Mouse (Mus musculus) lung, embryonic 15.5 days (tissue): Measurements from ENCODE around the gene Srgap2. TPM values are rescaled to one million over a fixed set of nuclear protein-coding genes. Genes with fewer than 3 reads are reported as not detected.
A peak's percentile ranks its signal among the peaks of the same experiment; 100 is the strongest.

Experiments
- ATAC-seq: fragments of 200-750 bp; cut with Nextera tagmentation; 2 replicates; pipeline ENCODE4 v1.8.0; 2017; ENCODE audit warnings: moderate number of reproducible peaks, borderline replicate concordance; ENCODE audit not compliant: low FRiP score, low TSS enrichment; ENCODE audit errors: extremely low read depth
- H3K27ac ChIP-seq: fragments of 300-500 bp; sonication (generic); 2 replicates; pipeline ENCODE4 v1.5.1; 2015; ENCODE audit warnings: moderate library complexity, mild to moderate bottlenecking, inconsistent platforms
- H3K27me3 ChIP-seq: fragments of 300-500 bp; sonication (generic); 2 replicates; pipeline ENCODE4 v1.6.1; 2015; ENCODE audit warnings: inconsistent platforms
- H3K36me3 ChIP-seq: fragments of 300-500 bp; sonication (generic); 2 replicates; pipeline ENCODE4 v1.6.1; 2015; ENCODE audit warnings: inconsistent platforms
- H3K4me1 ChIP-seq: fragments of 300-500 bp; sonication (generic); 2 replicates; pipeline ENCODE4 v1.6.1; 2015; ENCODE audit warnings: inconsistent platforms
- H3K4me2 ChIP-seq: fragments of 300-500 bp; sonication (generic); 2 replicates; pipeline ENCODE4 v1.6.1; 2015; ENCODE audit warnings: inconsistent platforms, mild to moderate bottlenecking, moderate library complexity
- H3K4me3 ChIP-seq: fragments of 300-500 bp; sonication (generic); 2 replicates; pipeline ENCODE4 v1.5.1; 2015; ENCODE audit warnings: mild to moderate bottlenecking, inconsistent platforms
- H3K9ac ChIP-seq: fragments of 300-500 bp; sonication (generic); 2 replicates; pipeline ENCODE4 v1.6.1; 2015; ENCODE audit warnings: inconsistent platforms
- H3K9me3 ChIP-seq: fragments of 300-500 bp; sonication (generic); 2 replicates; pipeline ENCODE4 v1.6.1; 2016; ENCODE audit warnings: inconsistent platforms
- WGBS: fragments of 180-500 bp; shearing (Covaris S2); methylation state at CpG from one replicate; pipeline ENCODE4 v1.1.7; 2015; 5-methylcytosine and 5-hydroxymethylcytosine counted together
- polyA plus RNA-seq: library from polyadenylated mRNA; unstranded; fragments of >200 nt; fragmentation: Nextera tagmentation; extraction: Ambion mirVana; gene quantifications from 2 replicates; pipeline ENCODE4 v1.2.1, GENCODE M21; 2015

Gene Srgap2
- polyA plus RNA-seq, 1 experiment from 2014 or later, result 14.1 TPM

DNA sequence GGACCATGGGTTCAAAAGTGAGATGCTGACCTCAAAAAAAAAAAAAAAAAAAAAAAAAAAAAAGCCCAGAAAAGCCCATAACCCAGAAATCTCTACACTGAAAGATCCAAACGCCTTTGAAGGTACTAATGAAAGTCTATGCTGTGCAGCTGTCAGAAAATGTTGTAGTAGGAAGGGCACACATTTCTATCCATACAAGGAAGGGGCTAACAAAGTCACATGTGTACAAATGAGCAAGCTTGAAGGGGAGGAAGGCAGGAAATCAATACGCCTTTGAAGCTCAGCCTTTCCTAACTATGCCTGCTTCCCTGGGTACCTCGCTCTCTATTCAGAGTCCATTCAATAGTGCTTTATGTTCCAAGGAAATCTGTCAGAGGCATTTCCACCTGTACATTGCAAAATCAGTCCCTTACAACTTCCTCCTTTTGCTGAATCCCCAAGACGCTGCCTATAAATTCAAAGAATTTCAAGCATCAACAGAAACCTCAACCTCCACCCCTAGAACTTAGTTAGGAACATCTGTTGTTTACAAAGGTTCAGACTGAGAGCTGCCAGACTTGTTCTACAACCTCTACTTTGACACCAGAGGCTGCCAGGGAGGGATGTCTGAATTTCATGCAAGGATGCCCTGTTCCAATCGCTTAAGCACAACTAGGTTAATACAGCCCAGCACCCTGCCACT is 99.9 kb downstream of the Srgap2 start:
- Histone ChIP-seq H3K9me3 (no peaks in the 10 kb centered on the region), H3K36me3 (no peaks in the 10 kb centered on the region), H3K4me2 (no peak overlapping the region), H3K27ac (peak overlapping the region; percentile 79), H3K4me3 (no peak overlapping the region), H3K27me3 (no peaks in the 10 kb centered on the region), H3K4me1 (peaks cover 17% of the 10 kb centered on the region), H3K9ac (no peak overlapping the region)
- ATAC-seq, result no peak
- WGBS, result 24% methylated on average over 5 of the region's 5 CpGs

DNA sequence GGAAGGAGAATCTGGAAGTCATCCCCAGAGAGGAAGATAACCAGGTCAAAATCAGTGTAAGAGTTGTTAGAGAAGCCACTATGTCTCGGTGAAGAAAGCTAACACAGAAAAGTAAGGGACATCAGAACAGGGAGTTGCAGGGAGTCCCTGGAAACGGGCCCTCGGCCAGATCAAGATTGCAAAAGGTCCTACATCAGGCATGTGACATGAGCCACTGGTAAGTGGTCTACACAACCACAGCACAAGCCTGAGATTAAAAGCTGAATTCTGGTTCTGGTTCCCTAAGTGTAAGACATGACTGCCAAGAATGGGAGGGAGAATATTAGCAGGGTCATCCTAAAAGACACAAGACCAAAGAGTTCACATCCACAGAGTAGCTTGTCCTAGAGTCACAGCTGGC is 104.1 kb downstream of the Srgap2 start:
- no peak overlapping the region for H3K9ac ChIP-seq
- no peak overlapping the region for H3K27ac ChIP-seq
- H3K4me3 ChIP-seq, result no peak overlapping the region
- no peaks in the 10 kb centered on the region for H3K9me3 ChIP-seq
- peaks cover 34% of the 10 kb centered on the region for H3K4me1 ChIP-seq
- no peaks in the 10 kb centered on the region for H3K36me3 ChIP-seq
- H3K4me2 ChIP-seq, result no peak overlapping the region
- no peak for ATAC-seq
- WGBS, result 83% methylated on average over 3 of the region's 3 CpGs
- no peaks in the 10 kb centered on the region for H3K27me3 ChIP-seq

DNA sequence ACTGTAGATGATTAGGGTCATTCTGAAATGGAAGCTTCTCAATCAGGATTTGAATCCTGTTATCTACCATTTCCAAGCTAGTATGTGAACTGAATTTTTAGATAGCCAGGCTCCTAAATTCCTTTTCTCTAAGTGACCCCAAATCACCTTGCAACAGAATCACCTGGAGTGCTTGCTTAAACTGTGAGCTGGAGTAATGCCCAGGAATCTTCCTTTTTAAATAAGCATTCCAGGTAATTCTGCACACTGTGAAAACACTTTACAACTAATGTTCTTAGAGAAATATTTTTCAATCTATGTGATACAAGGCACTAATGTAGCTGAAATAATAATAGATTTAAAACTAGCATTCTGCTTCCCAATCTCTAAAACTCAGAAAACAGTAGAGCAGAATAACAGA is 106.0 kb downstream of the Srgap2 start:
- no peak for ATAC-seq
- peaks cover 32% of the 10 kb centered on the region for H3K4me1 ChIP-seq
- no peaks in the 10 kb centered on the region for H3K27me3 ChIP-seq
- 0 out of 2 replicates have a peak overlapping the region, but pooled peaks have one; percentile 1 for H3K27ac ChIP-seq
- no peaks in the 10 kb centered on the region for H3K36me3 ChIP-seq
- H3K9ac ChIP-seq, result no peak overlapping the region
- H3K9me3 ChIP-seq, result no peaks in the 10 kb centered on the region
- H3K4me2 ChIP-seq, result no peak overlapping the region
- no peak overlapping the region for H3K4me3 ChIP-seq

DNA sequence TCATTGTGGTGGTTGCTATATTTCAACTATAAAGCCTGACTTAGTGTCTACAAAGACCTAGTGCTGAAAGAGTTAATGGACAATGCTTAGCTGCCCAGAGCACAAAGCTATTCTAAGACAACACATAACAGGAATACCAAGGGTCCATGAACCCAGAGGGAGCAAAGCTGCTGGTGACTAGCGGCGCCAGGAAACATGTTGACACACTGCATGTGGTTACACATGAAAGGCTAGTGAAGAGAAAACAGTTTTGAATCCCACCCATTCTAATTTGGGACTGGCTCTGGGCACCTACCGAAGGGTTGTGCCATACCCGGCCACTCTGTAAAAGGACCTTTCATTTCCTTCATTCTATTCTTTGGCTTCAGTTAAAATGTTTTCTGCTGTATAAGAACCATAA is 106.5 kb downstream of the Srgap2 start:
- H3K4me1 ChIP-seq, result peaks cover 29% of the 10 kb centered on the region
- no peak overlapping the region for H3K4me3 ChIP-seq
- no peaks in the 10 kb centered on the region for H3K36me3 ChIP-seq
- no peaks in the 10 kb centered on the region for H3K27me3 ChIP-seq
- no peak overlapping the region for H3K9ac ChIP-seq
- WGBS, result 49% methylated on average over 4 of the region's 4 CpGs
- no peak for ATAC-seq
- H3K9me3 ChIP-seq, result no peaks in the 10 kb centered on the region
- 0 out of 2 replicates have a peak overlapping the region, but pooled peaks have one; percentile 1 for H3K27ac ChIP-seq
- H3K4me2 ChIP-seq, result no peak overlapping the region

DNA sequence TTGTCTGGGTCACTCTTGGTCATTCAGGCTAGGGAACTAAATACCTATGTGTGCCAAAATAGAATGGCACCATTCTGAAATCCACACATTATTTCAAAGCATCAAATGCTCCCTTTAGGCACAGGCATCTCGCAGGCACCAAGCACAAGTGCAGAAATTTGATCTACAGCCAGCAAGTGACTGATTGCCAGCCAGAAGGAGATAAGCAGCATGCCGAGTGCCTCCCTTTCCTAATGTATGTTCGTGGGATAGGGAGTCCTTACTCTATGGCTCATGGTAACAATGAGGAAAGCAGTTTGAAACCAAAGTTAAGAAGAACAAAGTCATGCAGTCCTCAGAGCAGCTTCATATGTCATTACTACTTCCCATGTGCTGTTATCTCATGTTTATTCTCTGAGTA is 107.8 kb downstream of the Srgap2 start:
- H3K27me3 ChIP-seq, result no peaks in the 10 kb centered on the region
- no peak for ATAC-seq
- H3K4me1 ChIP-seq, result peaks cover 29% of the 10 kb centered on the region
- no peaks in the 10 kb centered on the region for H3K36me3 ChIP-seq
- no peak overlapping the region for H3K9ac ChIP-seq
- no peak overlapping the region for H3K4me2 ChIP-seq
- H3K4me3 ChIP-seq, result no peak overlapping the region
- H3K9me3 ChIP-seq, result no peaks in the 10 kb centered on the region
- no peak overlapping the region for H3K27ac ChIP-seq
- 6% methylated on average over 3 of the region's 3 CpGs for WGBS

DNA sequence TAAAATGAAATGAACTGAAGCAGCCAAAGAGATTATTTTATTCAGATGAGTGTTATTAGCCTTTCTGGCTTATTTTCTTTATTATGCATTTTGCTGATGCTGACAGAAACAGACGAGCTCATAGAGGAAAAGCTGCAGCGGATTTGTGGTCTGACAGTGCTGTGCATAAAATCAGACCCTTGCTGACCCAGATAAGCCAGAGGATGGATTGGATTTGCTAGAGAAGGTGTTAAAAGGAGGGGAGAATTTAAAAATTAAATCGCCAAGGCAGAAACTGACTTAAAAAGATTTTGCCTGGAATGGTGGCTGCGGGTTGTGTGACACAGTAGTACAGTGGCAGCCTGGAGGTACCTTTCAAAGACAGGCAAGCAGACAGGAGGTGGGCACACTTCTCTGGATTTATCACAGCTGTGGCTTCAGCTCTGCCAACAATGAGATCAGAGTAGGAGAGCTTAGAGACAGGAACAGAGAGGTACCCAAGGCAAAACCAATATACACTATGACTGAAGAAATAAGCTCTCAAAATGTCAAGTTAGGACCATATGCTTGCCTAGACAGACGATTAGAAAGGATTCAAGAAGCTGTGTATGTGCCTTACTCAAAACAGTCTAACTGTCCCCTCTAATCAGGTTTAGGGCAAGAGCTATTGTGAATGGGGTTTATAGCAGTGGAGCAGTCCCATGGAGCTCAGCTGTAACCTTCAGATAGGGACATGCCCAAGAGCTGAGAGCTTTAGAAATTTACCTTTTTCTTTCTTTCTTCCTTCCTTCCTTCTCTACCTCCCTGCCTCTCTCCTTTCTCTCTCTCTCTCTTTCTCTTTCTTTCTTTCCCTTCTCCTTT is 109.1 kb downstream of the Srgap2 start:
- no peak for ATAC-seq
- peaks cover 29% of the 10 kb centered on the region for H3K4me1 ChIP-seq
- H3K27me3 ChIP-seq, result no peaks in the 10 kb centered on the region
- WGBS, result 61% methylated on average over 5 of the region's 5 CpGs
- no peaks in the 10 kb centered on the region for H3K36me3 ChIP-seq
- H3K9me3 ChIP-seq, result no peaks in the 10 kb centered on the region
- no peak overlapping the region for H3K4me2 ChIP-seq
- no peak overlapping the region for H3K4me3 ChIP-seq
- H3K27ac ChIP-seq, result no peak overlapping the region
- H3K9ac ChIP-seq, result no peak overlapping the region

DNA sequence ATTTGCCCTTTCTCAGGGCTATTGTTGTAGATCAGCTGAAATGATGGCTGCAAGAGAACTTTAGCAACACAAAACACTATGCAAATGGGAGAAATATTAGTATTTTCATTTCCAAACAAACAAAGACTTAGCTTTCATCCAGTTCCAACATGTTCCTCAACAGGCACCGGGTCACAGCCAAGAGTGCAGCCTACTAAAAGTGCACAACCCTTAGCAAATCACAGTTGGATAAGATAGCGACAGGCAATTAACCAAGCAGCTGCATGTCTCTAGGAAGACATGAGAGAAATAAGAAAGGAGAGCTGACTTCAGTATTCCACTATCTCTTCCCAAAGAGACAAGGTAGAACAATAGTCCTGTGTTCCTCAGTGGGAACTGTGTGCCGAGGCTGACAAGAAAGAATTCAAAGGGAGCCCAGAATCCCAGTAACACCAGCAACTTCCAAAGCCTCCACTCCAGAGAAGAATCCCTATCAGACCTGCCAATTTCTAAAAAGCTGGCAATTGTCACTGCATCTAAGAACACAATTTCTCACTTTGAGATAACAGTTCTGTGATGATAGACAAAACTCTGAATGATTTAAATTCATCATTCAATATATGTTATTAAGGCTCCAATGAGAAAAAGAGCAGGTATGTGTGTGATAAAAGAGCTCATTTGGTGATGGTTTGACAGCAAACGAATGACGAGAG is 109.9 kb downstream of the Srgap2 start:
- H3K9ac ChIP-seq, result no peak overlapping the region
- no peak overlapping the region for H3K4me3 ChIP-seq
- H3K4me2 ChIP-seq, result no peak overlapping the region
- no peaks in the 10 kb centered on the region for H3K27me3 ChIP-seq
- H3K27ac ChIP-seq, result no peak overlapping the region
- ATAC-seq, result no peak
- 60% methylated on average over 5 of the region's 5 CpGs for WGBS
- H3K4me1 ChIP-seq, result peaks cover 29% of the 10 kb centered on the region
- no peaks in the 10 kb centered on the region for H3K36me3 ChIP-seq
- H3K9me3 ChIP-seq, result no peaks in the 10 kb centered on the region

DNA sequence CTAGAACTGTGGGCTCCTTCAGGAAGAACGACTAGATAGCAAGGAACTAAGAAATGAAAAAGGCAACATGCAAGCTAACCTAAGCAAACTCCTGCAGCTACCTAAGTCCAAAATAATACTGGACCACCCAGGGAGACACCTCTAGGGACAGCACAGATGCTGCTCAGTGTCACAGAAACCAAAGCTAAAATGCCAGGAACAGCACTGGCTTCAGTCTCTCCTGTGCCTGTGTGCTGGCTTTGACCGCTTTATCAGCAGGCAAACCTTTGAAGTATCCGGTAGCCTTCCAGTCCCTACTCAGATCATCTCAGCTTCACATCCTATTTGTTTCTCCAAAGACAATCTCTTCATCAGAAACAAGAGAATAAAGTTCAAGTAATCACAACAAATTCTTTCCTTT is 123.6 kb downstream of the Srgap2 start:
- Histone ChIP-seq H3K4me1 (no peaks in the 10 kb centered on the region), H3K4me2 (no peak overlapping the region), H3K27ac (no peak overlapping the region), H3K27me3 (no peaks in the 10 kb centered on the region), H3K36me3 (no peaks in the 10 kb centered on the region), H3K4me3 (no peak overlapping the region), H3K9me3 (no peaks in the 10 kb centered on the region), H3K9ac (no peak overlapping the region)
- no peak for ATAC-seq
- 65% methylated on average over 3 of the region's 3 CpGs for WGBS

DNA sequence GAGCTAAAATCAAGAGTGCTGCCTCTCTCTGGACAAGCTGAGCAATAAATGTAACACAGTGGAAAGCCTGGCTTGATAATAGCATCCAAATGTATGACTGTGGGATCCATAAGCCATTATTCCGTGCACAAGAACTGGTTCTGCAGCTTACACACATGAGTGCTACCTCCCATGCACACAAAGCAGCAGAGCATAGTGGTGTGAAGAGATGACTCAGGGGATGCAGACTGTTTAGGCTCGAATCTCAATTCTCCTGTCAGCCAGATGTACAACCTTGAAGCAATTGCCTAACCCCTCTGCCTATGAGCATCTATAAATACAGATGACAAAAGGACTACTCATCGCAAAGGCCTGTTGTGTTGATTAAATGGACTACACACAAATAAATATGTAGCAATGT is 126.3 kb downstream of the Srgap2 start:
- no peak overlapping the region for H3K9ac ChIP-seq
- no peaks in the 10 kb centered on the region for H3K9me3 ChIP-seq
- ATAC-seq, result no peak
- H3K27ac ChIP-seq, result no peak overlapping the region
- H3K4me2 ChIP-seq, result no peak overlapping the region
- H3K4me1 ChIP-seq, result no peaks in the 10 kb centered on the region
- no peaks in the 10 kb centered on the region for H3K36me3 ChIP-seq
- H3K27me3 ChIP-seq, result no peaks in the 10 kb centered on the region
- WGBS, result 78% methylated on average over 3 of the region's 3 CpGs
- no peak overlapping the region for H3K4me3 ChIP-seq

DNA sequence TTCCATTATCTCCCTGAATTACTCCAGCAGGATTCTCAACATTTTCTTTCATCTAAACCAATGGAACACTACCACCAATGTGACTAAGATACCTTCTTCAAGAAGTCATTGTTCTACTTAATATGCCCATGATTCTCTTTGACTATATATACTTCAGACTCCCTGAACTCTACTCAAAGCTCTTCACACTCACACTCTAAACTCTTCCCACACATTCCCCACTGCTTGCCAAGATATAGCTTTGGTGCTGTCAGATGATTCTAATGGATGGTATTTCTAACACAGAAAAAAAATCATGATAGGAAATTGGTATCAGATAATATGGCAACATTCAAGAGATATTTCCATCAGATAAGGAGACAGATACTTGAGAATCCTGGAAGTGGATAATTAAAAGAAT is 129.0 kb downstream of the Srgap2 start:
- H3K27me3 ChIP-seq, result no peaks in the 10 kb centered on the region
- H3K9me3 ChIP-seq, result no peaks in the 10 kb centered on the region
- H3K9ac ChIP-seq, result no peak overlapping the region
- H3K27ac ChIP-seq, result no peak overlapping the region
- no peak overlapping the region for H3K4me3 ChIP-seq
- ATAC-seq, result no peak
- H3K36me3 ChIP-seq, result no peaks in the 10 kb centered on the region
- no peaks in the 10 kb centered on the region for H3K4me1 ChIP-seq
- H3K4me2 ChIP-seq, result no peak overlapping the region

DNA sequence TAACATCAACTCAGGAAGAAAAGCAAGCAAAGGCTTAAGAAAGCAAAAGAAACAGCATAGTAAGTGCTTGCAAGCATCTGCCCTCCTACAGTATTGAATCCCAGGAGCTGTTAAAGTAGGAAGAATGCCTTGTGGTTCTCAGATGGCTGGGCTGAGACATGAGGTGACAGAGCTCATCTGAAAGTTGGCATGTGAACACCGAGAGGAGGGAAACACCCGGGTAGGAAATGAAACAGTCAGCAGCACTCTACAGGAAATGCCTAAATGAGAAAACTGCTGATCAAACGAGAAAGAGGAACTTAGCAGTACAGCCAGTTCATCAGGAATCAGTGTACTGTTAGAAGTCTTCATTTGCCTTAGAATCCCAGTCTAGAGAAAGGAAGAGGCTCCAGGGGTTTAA is 142.7 kb downstream of the Srgap2 start:
- 27% methylated on average over 3 of the region's 3 CpGs for WGBS
- Histone ChIP-seq H3K4me2 (no peak overlapping the region), H3K4me1 (peaks cover 17% of the 10 kb centered on the region; the same call in 1 of the 2 replicates), H3K36me3 (no peaks in the 10 kb centered on the region), H3K27ac (no peak overlapping the region), H3K9ac (no peak overlapping the region), H3K4me3 (no peak overlapping the region), H3K27me3 (no peaks in the 10 kb centered on the region), H3K9me3 (no peaks in the 10 kb centered on the region)
- no peak for ATAC-seq

DNA sequence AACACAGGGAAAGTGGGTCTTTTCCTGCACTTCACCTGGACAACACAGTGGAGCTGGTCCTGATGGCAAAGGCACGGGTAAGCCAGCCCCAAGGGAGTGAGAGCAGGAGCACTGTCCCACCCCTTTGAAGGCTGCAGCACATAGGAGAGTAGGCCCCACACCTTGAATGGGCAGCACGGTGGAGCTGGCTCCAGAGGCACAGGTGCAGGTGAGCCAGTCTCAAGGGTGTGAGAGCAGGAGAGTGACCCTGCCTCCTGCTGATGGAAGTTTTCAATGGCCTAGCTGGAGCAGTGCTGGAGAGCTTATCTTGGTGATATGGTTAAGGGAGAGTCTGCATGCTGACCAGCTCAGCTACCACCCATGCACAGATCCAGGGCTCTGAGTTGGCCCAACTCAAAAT is 145.0 kb downstream of the Srgap2 start:
- ATAC-seq, result peak; percentile 23; the same call in 1 of the 2 replicates
- Histone ChIP-seq H3K27me3 (no peaks in the 10 kb centered on the region), H3K9me3 (no peaks in the 10 kb centered on the region), H3K27ac (no peak overlapping the region), H3K9ac (no peak overlapping the region), H3K36me3 (no peaks in the 10 kb centered on the region), H3K4me2 (no peak overlapping the region), H3K4me1 (peaks cover 29% of the 10 kb centered on the region), H3K4me3 (no peak overlapping the region)
- 64% methylated on average over 2 of the region's 2 CpGs for WGBS
